ENCODE assay signal across 16 mouse cellular contexts in genomic region chr6:43292041-43292440, GRCm38 (mm10). TPM values are rescaled to one million over a fixed set of nuclear protein-coding genes. Genes with fewer than 3 reads are reported as not detected.
DNase-seq lines count a peak whose midpoint lies in the region; ATAC-seq and TF ChIP-seq lines count a peak whose summit lies in the region.
"Had no signal": no experiment of that assay in that cellular context is flagged by ENCODE, and none has a peak within 500 bp of the region (broad histone marks: within the 10 kb centered on the region; RNA-seq: fewer than 3 reads in every experiment).

No protein-coding gene starts in this region.

- no peak for TF ChIP-seq CTCF in C2C12 (IDR thresholded peaks at IDR 0.05; ENCODE audit: control insufficient read depth, insufficient read depth, insufficient read length)
- no peak for TF ChIP-seq CTCF in intestine, postnatal 0 days (IDR thresholded peaks at IDR 0.05; ENCODE audit: low read depth)

- no peaks in the 10 kb centered on the region for H3K9me3 ChIP-seq in kidney, embryonic 14.5 days (ENCODE audit: control insufficient read depth, low read length)
- no peaks in the 10 kb centered on the region for H3K9me3 ChIP-seq in intestine, postnatal 0 days (ENCODE audit: control insufficient read depth)
- H3K9me3 ChIP-seq: limb, embryonic 12.5 days; midbrain, embryonic 13.5 days had no signal

- no peak overlapping the region for H3K27ac ChIP-seq in kidney, embryonic 14.5 days (ENCODE audit: low read depth, low read length)
- H3K27ac ChIP-seq in intestine, postnatal 0 days (ENCODE audit: low read depth, low read length) = peak overlapping the region; percentile 88
- H3K27ac ChIP-seq: limb, embryonic 12.5 days; midbrain, embryonic 13.5 days had no signal

- peaks cover 19% of the 10 kb centered on the region; the same call in 1 of the 2 replicates for H3K36me3 ChIP-seq in kidney, embryonic 14.5 days (ENCODE audit: control insufficient read depth, insufficient read depth, low read length)
- H3K36me3 ChIP-seq in C2C12 (ENCODE audit: control insufficient read depth, insufficient read depth) = peaks cover 24% of the 10 kb centered on the region
- peaks cover 25% of the 10 kb centered on the region for H3K36me3 ChIP-seq in intestine, postnatal 0 days (ENCODE audit: control insufficient read depth, insufficient read depth)
- H3K36me3 ChIP-seq: midbrain, embryonic 13.5 days had no signal

- no peak overlapping the region for H3K4me3 ChIP-seq in kidney, embryonic 14.5 days (ENCODE audit: low read length)
- H3K4me3 ChIP-seq in C2C12 (ENCODE audit: insufficient read depth, poor library complexity, severe bottlenecking) = no peak overlapping the region
- no peak overlapping the region for H3K4me3 ChIP-seq in intestine, postnatal 0 days (ENCODE audit: low read depth, low read length)
- H3K4me3 ChIP-seq: limb, embryonic 12.5 days; midbrain, embryonic 13.5 days had no signal

- 78% methylated on average over 3 of the region's 3 CpGs for WGBS in kidney, embryonic 14.5 days
- WGBS in intestine, postnatal 0 days = 22% methylated on average over 3 of the region's 3 CpGs

- H3K79me3 ChIP-seq in C2C12 (ENCODE audit: low read depth) = no peaks in the 10 kb centered on the region

- no peaks in the 10 kb centered on the region for H3K27me3 ChIP-seq in kidney, embryonic 14.5 days (ENCODE audit: control insufficient read depth, insufficient read depth, low read length)
- H3K27me3 ChIP-seq in C2C12 (ENCODE audit: control insufficient read depth, insufficient read depth, insufficient read length) = no peaks in the 10 kb centered on the region
- H3K27me3 ChIP-seq in intestine, postnatal 0 days (replicated peaks; ENCODE audit: control insufficient read depth, insufficient read depth, low read length) = no peaks in the 10 kb centered on the region
- H3K27me3 ChIP-seq: limb, embryonic 12.5 days; midbrain, embryonic 13.5 days had no signal

- H3K79me2 ChIP-seq in C2C12 (ENCODE audit: control insufficient read depth, insufficient read depth) = no peaks in the 10 kb centered on the region

- DNase-seq in kidney, adult 11 months = peak; percentile 57
- no peak for DNase-seq in retina, postnatal 1 day
- no peak for DNase-seq in gastrocnemius, postnatal 4 days (ENCODE audit: low spot score in 2 of 2)
- DNase-seq in Muller cell, postnatal 12 days (ENCODE audit: inconsistent ontology term) = no peak
- DNase-seq: cerebellum, postnatal 10 days; thymus, postnatal 14 days had no signal

- no peak for ATAC-seq in kidney, embryonic 14.5 days (ENCODE audit: low FRiP score, low TSS enrichment)
- peak; percentile 94 for ATAC-seq in intestine, postnatal 0 days
- peak; percentile 57 for ATAC-seq in megakaryocyte-erythroid progenitor cell, adult 5-6 weeks (replicated peaks; ENCODE audit: low FRiP score, low TSS enrichment, poor library complexity, severe bottlenecking)
- ATAC-seq: midbrain, embryonic 13.5 days had no signal

- H3K4me1 ChIP-seq in kidney, embryonic 14.5 days (ENCODE audit: control insufficient read depth, insufficient read depth, low read length) = peaks cover 13% of the 10 kb centered on the region; the same call in 1 of the 2 replicates
- H3K4me1 ChIP-seq in intestine, postnatal 0 days (replicated peaks; ENCODE audit: control insufficient read depth, insufficient read depth, low read length) = peaks cover 6% of the 10 kb centered on the region; the same call in 1 of the 2 replicates
- H3K4me1 ChIP-seq: limb, embryonic 12.5 days had no signal

- H3ac ChIP-seq in C2C12 (ENCODE audit: control insufficient read depth, insufficient read length, low read depth) = no peak overlapping the region

- no peak overlapping the region for H3K4me2 ChIP-seq in kidney, embryonic 14.5 days (replicated peaks; ENCODE audit: low read depth, low read length)
- no peak overlapping the region for H3K4me2 ChIP-seq in intestine, postnatal 0 days (replicated peaks; ENCODE audit: low read depth)
- H3K4me2 ChIP-seq: limb, embryonic 12.5 days; midbrain, embryonic 13.5 days had no signal

- H3K9ac ChIP-seq in kidney, embryonic 14.5 days (ENCODE audit: low read depth, low read length) = no peak overlapping the region
- H3K9ac ChIP-seq in intestine, postnatal 0 days (ENCODE audit: low read depth, low read length) = no peak overlapping the region
- H3K9ac ChIP-seq: limb, embryonic 12.5 days; midbrain, embryonic 13.5 days had no signal

TF ChIP-seq in C2C12, 6 proteins besides CTCF, POLR2A, EP300 and RAD21:
- TF ChIP-seq MAX (IDR thresholded peaks at IDR 0.05) = no peak
- TF ChIP-seq CEBPB (IDR thresholded peaks at IDR 0.05; ENCODE audit: low read depth) = peak; percentile 6
- TF ChIP-seq FOSL1 (IDR thresholded peaks at IDR 0.05; ENCODE audit: insufficient read depth, low read length, poor library complexity, severe bottlenecking) = peak; percentile 75
- peak; percentile 30 for TF ChIP-seq MYOD1 (IDR thresholded peaks at IDR 0.05; ENCODE audit: control insufficient read depth, insufficient read length, low read depth)
- TF ChIP-seq MYOG (IDR thresholded peaks at IDR 0.05; ENCODE audit: control insufficient read depth, extremely low read depth, insufficient read length) = no peak
- no peak for TF ChIP-seq USF1 (IDR thresholded peaks at IDR 0.05; ENCODE audit: low read depth)

RNA-seq across cellular contexts. Expression of gene Nobox, which starts 17.3 kb away (rescaled TPM):
- polyA plus RNA-seq in kidney, embryonic 14.5 days (2014; fragmentation: Nextera tagmentation; extraction: Ambion mirVana) = 0.20 TPM in 1 of 2 replicates, not detected in the other
- not detected for polyA plus RNA-seq in C2C12 (2012; fragmentation: generic; extraction: Trizol)
- not detected in 2 replicates for polyA plus RNA-seq in intestine, postnatal 0 days (2015; fragmentation: Nextera tagmentation; extraction: Ambion mirVana)
- total RNA-seq in megakaryocyte-erythroid progenitor cell, adult 5-6 weeks (2014; fragmentation: Nextera tagmentation) = not detected in 2 replicates
- total RNA-seq in megakaryocyte-erythroid progenitor cell, adult 5-6 weeks (2017) = not detected in 2 replicates
- not detected for total RNA-seq in gastrocnemius, postnatal 4 days (2021)
- total RNA-seq: gastrocnemius, adult 18-20 months; layer of hippocampus, adult 18-20 months; neutrophil, adult 5-6 weeks had no signal
- polyA plus RNA-seq: heart, postnatal 0 days; limb, embryonic 12.5 days; midbrain, embryonic 13.5 days had no signal

RNA-seq across cellular contexts. Expression of gene Arhgef5, which starts 26.7 kb away (rescaled TPM):
- polyA plus RNA-seq in kidney, embryonic 14.5 days (2014; fragmentation: Nextera tagmentation; extraction: Ambion mirVana) = 12.5 and 13.7 TPM in 2 replicates
- polyA plus RNA-seq in C2C12 (2012; fragmentation: generic; extraction: Trizol) = 9.3 TPM
- polyA plus RNA-seq in intestine, postnatal 0 days (2015; fragmentation: Nextera tagmentation; extraction: Ambion mirVana) = 20.4 and 23.2 TPM in 2 replicates
- 1.9 and 2.4 TPM in 2 replicates for total RNA-seq in megakaryocyte-erythroid progenitor cell, adult 5-6 weeks (2014; fragmentation: Nextera tagmentation)
- total RNA-seq in megakaryocyte-erythroid progenitor cell, adult 5-6 weeks (2017) = 0.89 and 1.3 TPM in 2 replicates
- 10 to 100 TPM in 1 of 2 experiments, 1 to 10 TPM in 1; 7.9 to 10.3 TPM for total RNA-seq in gastrocnemius, postnatal 4 days (2021)
